Mouse (Mus musculus) c-Kit-positive CD71-positive TER-119-negative erythroid progenitor cells, embryonic 14.5 days (primary cell): ENCODE measurements around the gene Tmem186.

Experiments
- DNase-seq: peaks from one replicate; pipeline ENCODE4 v3.0.0-alpha.2; 2013; ENCODE audit warnings: low read depth

Gene Tmem186

GRCm38 (mm10) chr16:8612214-8613005 lies 25.1 kb downstream of the Tmem186 start:
- DNase-seq = peak; percentile 66

DNA sequence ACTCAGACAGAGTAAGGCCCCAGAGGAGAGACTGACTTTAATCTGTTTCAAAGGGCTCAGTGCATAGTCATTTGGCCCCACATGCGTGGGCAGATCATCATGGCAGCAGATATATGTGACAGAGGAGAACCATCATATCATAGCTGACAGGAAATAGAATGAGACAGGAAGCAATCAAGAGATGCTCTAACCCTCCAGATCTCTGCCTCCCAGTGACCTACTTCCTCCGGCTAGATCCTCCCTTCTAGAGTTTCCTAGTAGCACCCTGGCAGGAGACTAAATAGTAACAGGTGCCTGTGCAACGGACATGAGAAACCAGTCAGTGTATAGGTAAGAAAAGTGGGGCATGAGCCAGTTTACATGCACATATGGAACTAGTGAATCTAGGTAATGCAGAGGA lies 27.1 kb downstream of the Tmem186 start:
- no peak for DNase-seq

DNA sequence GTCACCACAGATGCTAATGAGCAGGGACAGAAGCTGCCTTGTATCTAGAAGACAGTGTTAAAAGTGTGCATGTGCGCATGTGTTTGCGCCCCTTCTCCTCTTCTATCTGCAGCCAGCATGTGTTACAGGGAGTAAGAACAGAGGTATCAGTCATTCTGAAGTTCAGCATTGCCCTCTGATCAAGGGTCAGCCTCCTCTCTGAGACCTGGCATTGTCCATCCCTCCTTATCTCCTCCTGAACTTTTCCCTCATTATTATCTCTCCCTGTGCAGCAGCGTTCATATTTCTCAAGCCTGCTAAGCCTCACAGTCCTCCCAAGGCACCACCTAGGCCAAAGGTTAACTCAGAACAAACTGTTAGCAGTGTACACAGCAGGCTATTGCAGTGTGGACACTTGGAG lies 33.7 kb downstream of the Tmem186 start:
- DNase-seq = no peak

GRCm38 (mm10) chr16:8597516-8597915 lies 40.0 kb downstream of the Tmem186 start:
- DNase-seq = no peak

- no peak for DNase-seq
These were observed 41.2 kb downstream of the Tmem186 start for GRCm38 (mm10) chr16:8596336-8596735.

DNA sequence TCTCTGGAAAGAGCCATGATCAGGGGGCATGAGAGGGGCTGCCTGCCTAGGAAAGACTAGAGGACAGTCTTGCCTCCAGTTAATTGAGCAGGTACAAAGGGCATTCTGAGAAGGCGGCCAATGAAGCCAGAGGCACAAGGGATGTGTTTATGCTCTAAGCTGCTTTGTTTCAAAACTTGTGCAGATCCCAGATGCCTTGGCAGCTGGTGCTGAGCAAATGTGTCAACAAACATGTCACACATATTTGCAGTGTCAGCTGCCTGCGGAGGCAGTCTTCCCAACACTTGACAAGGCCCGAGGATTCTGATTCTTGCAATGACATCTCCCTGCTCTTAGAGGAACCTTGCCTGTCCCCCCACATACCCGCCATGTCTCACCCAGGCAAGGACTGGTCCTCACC lies 42.1 kb downstream of the Tmem186 start:
- no peak for DNase-seq

GRCm38 (mm10) chr16:8585056-8585455 lies 52.5 kb downstream of the Tmem186 start:
- DNase-seq = no peak

DNA sequence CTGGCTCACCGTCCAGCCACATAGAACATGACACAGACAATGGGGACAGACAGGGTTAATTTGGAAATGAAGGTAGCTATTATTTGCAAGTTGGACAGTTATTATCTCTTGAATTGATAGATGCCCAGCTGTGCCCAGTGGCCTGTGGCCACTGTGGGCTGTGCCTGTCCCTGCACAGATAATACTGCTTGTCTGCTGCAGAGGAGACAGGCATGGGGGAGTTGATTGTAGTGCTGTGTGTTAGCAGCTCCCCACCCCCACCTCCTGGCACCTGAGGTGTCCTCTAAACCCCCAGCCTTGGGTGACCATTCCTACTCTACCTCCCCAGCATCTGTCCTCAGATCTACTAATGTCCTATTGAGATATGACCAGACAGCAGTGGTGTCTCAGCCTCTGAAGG lies 53.3 kb downstream of the Tmem186 start:
- DNase-seq = no peak
